Mouse (Mus musculus) limb, embryonic 11.5 days (tissue): ENCODE measurements around the gene Prune2. TPM values are rescaled to one million over a fixed set of nuclear protein-coding genes. Genes with fewer than 3 reads are reported as not detected.
"Not testable (repeated sequence)": the region's sequence is repeated elsewhere in the genome, so short reads cannot be mapped to it uniquely, and the experiment has no call there.

Experiments
- ATAC-seq: fragments of 200-750 bp; cut with Nextera tagmentation; 2 replicates; pipeline ENCODE4 v1.8.0; 2017; ENCODE audit warnings: low read depth; ENCODE audit not compliant: insufficient number of reproducible peaks, low FRiP score, low TSS enrichment
- DNase-seq: peaks from one replicate; pipeline ENCODE4 v3.0.0-alpha.2; 2015; ENCODE audit warnings: low spot score
- H3K27ac ChIP-seq: fragments of 300-500 bp; sonication (generic); replicated peaks from 2 replicates; pipeline ENCODE4 v1.5.1; 2014; ENCODE audit warnings: low read depth, mild to moderate bottlenecking, low read length
- H3K27me3 ChIP-seq: fragments of 300-500 bp; sonication (generic); 2 replicates; pipeline ENCODE4 v1.6.1; 2014; ENCODE audit warnings: mild to moderate bottlenecking, low read length, mixed read lengths; ENCODE audit not compliant: control insufficient read depth, insufficient read depth
- H3K36me3 ChIP-seq: fragments of 300-500 bp; sonication (generic); 2 replicates; pipeline ENCODE4 v1.6.1; 2014; ENCODE audit warnings: mild to moderate bottlenecking, low read length, moderate library complexity, mixed read lengths; ENCODE audit not compliant: control insufficient read depth, insufficient read depth
- H3K4me1 ChIP-seq: fragments of 300-500 bp; sonication (generic); 2 replicates; pipeline ENCODE4 v1.6.1; 2014; ENCODE audit warnings: low read length, mixed read lengths; ENCODE audit not compliant: control insufficient read depth, insufficient read depth
- H3K4me2 ChIP-seq: fragments of 300-500 bp; sonication (generic); 2 replicates; pipeline ENCODE4 v1.6.1; 2014; ENCODE audit warnings: low read depth, mild to moderate bottlenecking, moderate library complexity; ENCODE audit not compliant: severe bottlenecking
- H3K4me3 ChIP-seq: fragments of 300-500 bp; sonication (generic); 2 replicates; pipeline ENCODE4 v1.5.1; 2014; ENCODE audit warnings: low read depth, low read length
- H3K9ac ChIP-seq: fragments of 300-500 bp; sonication (generic); 2 replicates; pipeline ENCODE4 v1.6.1; 2014; ENCODE audit warnings: mild to moderate bottlenecking, low read length
- H3K9me3 ChIP-seq: fragments of 300-500 bp; sonication (generic); 2 replicates; pipeline ENCODE4 v1.6.1; 2016; ENCODE audit warnings: low read length; ENCODE audit not compliant: control insufficient read depth
- WGBS: fragments of 180-500 bp; shearing (Covaris S2); extraction: QIAGEN DNeasy Blood & Tissue Kit; methylation state at CpG from one replicate; pipeline ENCODE4 v1.1.7; 2014; 5-methylcytosine and 5-hydroxymethylcytosine counted together
- polyA plus RNA-seq: library from polyadenylated mRNA; unstranded; fragments of >200 nt; fragmentation: Nextera tagmentation; extraction: Ambion mirVana; gene quantifications from 2 replicates; pipeline ENCODE4 v1.2.1, GENCODE M21; 2014

The Prune2 gene
- polyA plus RNA-seq, 1 experiment from 2014 or later = 0.55 TPM

- no peak for DNase-seq
- no peak overlapping the region for H3K27ac ChIP-seq
- no peak overlapping the region for H3K4me2 ChIP-seq
- no peaks in the 10 kb centered on the region for H3K4me1 ChIP-seq
- no peak overlapping the region for H3K4me3 ChIP-seq
- H3K36me3 ChIP-seq = no peaks in the 10 kb centered on the region
- no peaks in the 10 kb centered on the region for H3K27me3 ChIP-seq
- no peaks in the 10 kb centered on the region for H3K9me3 ChIP-seq
- 71% methylated on average over 2 of the region's 2 CpGs for WGBS
- ATAC-seq = no peak
- H3K9ac ChIP-seq = no peak overlapping the region
These were observed 203.8 kb downstream of the Prune2 start for GRCm38 (mm10) chr19:17159676-17160075.

GRCm38 (mm10) chr19:17160231-17160630, 204.3 kb downstream of the Prune2 start:
- Histone ChIP-seq H3K36me3 (no peaks in the 10 kb centered on the region), H3K4me3 (no peak overlapping the region), H3K4me2 (no peak overlapping the region), H3K9ac (no peak overlapping the region), H3K27me3 (no peaks in the 10 kb centered on the region), H3K9me3 (no peaks in the 10 kb centered on the region), H3K4me1 (no peaks in the 10 kb centered on the region), H3K27ac (no peak overlapping the region)
- WGBS = 94% methylated on average over 2 of the region's 2 CpGs
- no peak for ATAC-seq
- no peak for DNase-seq

GRCm38 (mm10) chr19:17163511-17163953, 207.6 kb downstream of the Prune2 start:
- peak; percentile 69 for DNase-seq
- H3K27me3 ChIP-seq = no peaks in the 10 kb centered on the region
- no peak overlapping the region for H3K9ac ChIP-seq
- H3K36me3 ChIP-seq = no peaks in the 10 kb centered on the region
- H3K9me3 ChIP-seq = no peaks in the 10 kb centered on the region
- H3K4me2 ChIP-seq = no peak overlapping the region; the same call in 1 of the 2 replicates
- H3K4me3 ChIP-seq = no peak overlapping the region
- ATAC-seq = peak; percentile 44; the same call in 1 of the 2 replicates
- 15% methylated on average over 13 of the region's 13 CpGs for WGBS
- H3K27ac ChIP-seq = no peak overlapping the region
- H3K4me1 ChIP-seq = no peaks in the 10 kb centered on the region

- no peak for DNase-seq
These were observed 210.4 kb downstream of the Prune2 start for GRCm38 (mm10) chr19:17166288-17166687.

GRCm38 (mm10) chr19:17168186-17168585, 212.3 kb downstream of the Prune2 start:
- no peak for ATAC-seq
- Histone ChIP-seq H3K4me3 (no peak overlapping the region), H3K36me3 (no peaks in the 10 kb centered on the region), H3K27me3 (no peaks in the 10 kb centered on the region), H3K9me3 (no peaks in the 10 kb centered on the region), H3K9ac (no peak overlapping the region), H3K27ac (no peak overlapping the region), H3K4me2 (no peak overlapping the region), H3K4me1 (no peaks in the 10 kb centered on the region)
- 68% methylated on average over 9 of the region's 9 CpGs for WGBS
- no peak for DNase-seq

More at GRCm38 (mm10) chr19:17166288-17166687, 210.4 kb downstream of the Prune2 start:
- no peak overlapping the region for H3K4me3 ChIP-seq
- no peaks in the 10 kb centered on the region for H3K9me3 ChIP-seq
- H3K4me2 ChIP-seq = no peak overlapping the region
- H3K27me3 ChIP-seq = no peaks in the 10 kb centered on the region
- no peak overlapping the region for H3K27ac ChIP-seq
- no peak for ATAC-seq
- H3K36me3 ChIP-seq = no peaks in the 10 kb centered on the region
- no peak overlapping the region for H3K9ac ChIP-seq
- H3K4me1 ChIP-seq = no peaks in the 10 kb centered on the region
- 91% methylated on average over 7 of the region's 7 CpGs for WGBS

GRCm38 (mm10) chr19:17169746-17170145, 213.8 kb downstream of the Prune2 start:
- H3K9ac ChIP-seq = no peak overlapping the region
- H3K36me3 ChIP-seq = no peaks in the 10 kb centered on the region
- H3K4me2 ChIP-seq = no peak overlapping the region
- ATAC-seq = no peak
- H3K27me3 ChIP-seq = no peaks in the 10 kb centered on the region
- 86% methylated on average over 10 of the region's 10 CpGs for WGBS
- no peaks in the 10 kb centered on the region for H3K9me3 ChIP-seq
- no peaks in the 10 kb centered on the region for H3K4me1 ChIP-seq
- H3K4me3 ChIP-seq = no peak overlapping the region
- no peak for DNase-seq
- no peak overlapping the region for H3K27ac ChIP-seq

DNA sequence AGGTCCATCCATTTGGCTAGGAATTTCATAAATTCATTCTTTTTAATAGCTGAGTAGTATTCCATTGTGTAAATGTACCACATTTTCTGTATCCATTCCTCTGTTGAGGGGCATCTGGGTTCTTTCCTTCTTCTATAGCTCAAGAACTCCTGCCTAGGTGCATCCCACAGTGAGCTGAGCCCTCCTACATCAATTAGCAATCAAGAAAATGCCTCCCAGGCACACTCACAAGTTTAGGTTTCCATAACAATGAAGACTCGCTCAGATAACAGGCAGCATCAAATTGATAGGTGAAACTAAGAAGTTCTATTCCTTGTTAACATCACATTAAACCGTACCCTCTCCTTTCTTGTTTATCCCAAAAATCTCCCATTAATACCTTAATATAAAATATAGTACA, 218.6 kb downstream of the Prune2 start:
- H3K4me1 ChIP-seq, H3K27me3 ChIP-seq, H3K4me2 ChIP-seq, ATAC-seq, H3K36me3 ChIP-seq, DNase-seq, H3K4me3 ChIP-seq, H3K27ac ChIP-seq, H3K9ac ChIP-seq, H3K9me3 ChIP-seq: not testable (repeated sequence)
- 81% methylated on average over 2 of the region's 2 CpGs for WGBS

DNA sequence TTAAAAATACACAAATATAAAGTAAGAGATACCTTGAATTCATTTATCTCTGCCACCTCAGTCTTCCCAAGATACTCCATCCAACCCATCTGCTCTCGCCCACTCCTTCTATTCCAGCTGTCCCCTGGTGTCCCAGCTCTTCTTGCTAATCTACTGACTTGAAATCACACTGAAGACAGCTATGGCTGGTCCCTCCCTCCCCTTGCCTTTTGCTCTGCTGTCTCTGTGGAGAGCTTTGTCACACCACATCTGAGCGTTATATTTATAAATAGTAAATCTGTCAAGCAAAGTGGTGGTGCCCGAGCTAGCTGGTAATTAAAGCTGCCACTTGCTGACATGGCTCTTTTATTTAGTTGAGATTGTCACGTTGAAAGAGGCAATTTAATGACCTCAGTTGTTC, 224.6 kb downstream of the Prune2 start:
- H3K4me3 ChIP-seq = no peak overlapping the region
- no peaks in the 10 kb centered on the region for H3K36me3 ChIP-seq
- no peaks in the 10 kb centered on the region for H3K4me1 ChIP-seq
- H3K4me2 ChIP-seq = no peak overlapping the region
- no peak overlapping the region for H3K9ac ChIP-seq
- no peaks in the 10 kb centered on the region for H3K27me3 ChIP-seq
- DNase-seq (no peak), ATAC-seq (no peak)
- no peak overlapping the region for H3K27ac ChIP-seq
- no peaks in the 10 kb centered on the region for H3K9me3 ChIP-seq
- 23% methylated on average over 4 of the region's 4 CpGs for WGBS

DNA sequence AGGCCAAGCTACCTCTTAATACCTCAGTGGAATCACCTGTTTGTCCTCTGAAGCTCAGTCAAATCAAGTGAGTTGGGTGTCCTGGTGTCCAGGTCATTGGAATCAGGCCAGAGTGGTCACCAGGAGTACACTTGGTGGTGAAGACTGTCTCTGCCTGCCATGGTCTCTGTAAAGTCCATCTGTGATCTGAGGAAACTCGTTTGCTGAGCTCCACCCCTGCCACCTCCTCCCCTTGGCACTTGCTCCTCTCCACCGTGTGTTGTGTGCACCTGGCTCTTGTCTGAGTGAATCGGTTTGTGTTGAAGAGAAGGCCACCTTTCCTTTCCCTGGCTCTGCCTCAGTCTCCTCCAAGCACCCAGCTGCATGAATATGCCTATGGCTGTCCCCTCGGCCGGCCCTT, 238.8 kb downstream of the Prune2 start:
- H3K4me1 ChIP-seq = no peaks in the 10 kb centered on the region
- H3K36me3 ChIP-seq = no peaks in the 10 kb centered on the region
- ATAC-seq = no peak
- no peak overlapping the region for H3K4me3 ChIP-seq
- WGBS = 88% methylated on average over 5 of the region's 5 CpGs
- DNase-seq = no peak
- no peak overlapping the region for H3K9ac ChIP-seq
- no peak overlapping the region for H3K4me2 ChIP-seq
- no peaks in the 10 kb centered on the region for H3K27me3 ChIP-seq
- no peaks in the 10 kb centered on the region for H3K9me3 ChIP-seq
- H3K27ac ChIP-seq = no peak overlapping the region
